Mouse (Mus musculus) liver, postnatal 0 days (tissue): Measurements from ENCODE around the gene Fbxo3. TPM values are rescaled to one million over a fixed set of nuclear protein-coding genes. Genes with fewer than 3 reads are reported as not detected.
A peak's percentile ranks its signal among the peaks of the same experiment; 100 is the strongest.
"Not testable (repeated sequence)": the region's sequence is repeated elsewhere in the genome, so short reads cannot be mapped to it uniquely, and the experiment has no call there.

Experiments used
- ATAC-seq: fragments of 200-750 bp; cut with Nextera tagmentation; 2 replicates; pipeline ENCODE4 v1.8.0; 2017; ENCODE audit warnings: mild to moderate bottlenecking, moderate library complexity
- DNase-seq: peaks from one replicate; pipeline ENCODE4 v3.0.0-alpha.2; 2016
- H3K27ac ChIP-seq: fragments of 300-500 bp; sonication (generic); 2 replicates; pipeline ENCODE4 v1.5.1; 2014; ENCODE audit warnings: antibody characterized with exemption, moderate library complexity, mild to moderate bottlenecking, low read depth
- H3K27me3 ChIP-seq: fragments of 300-500 bp; sonication (generic); 2 replicates; pipeline ENCODE4 v1.6.1; 2014; ENCODE audit warnings: low read length, control low read depth, mixed read lengths; ENCODE audit not compliant: insufficient read depth
- H3K36me3 ChIP-seq: fragments of 300-500 bp; sonication (generic); replicated peaks from 2 replicates; pipeline ENCODE4 v1.6.1; 2014; ENCODE audit warnings: mild to moderate bottlenecking, control low read depth, low read length, moderate library complexity, mixed read lengths; ENCODE audit not compliant: insufficient read depth
- H3K4me1 ChIP-seq: fragments of 300-500 bp; sonication (generic); 2 replicates; pipeline ENCODE4 v1.6.1; 2014; ENCODE audit warnings: antibody characterized with exemption, mild to moderate bottlenecking, control low read depth; ENCODE audit not compliant: insufficient read depth
- H3K4me2 ChIP-seq: fragments of 300-500 bp; sonication (generic); 2 replicates; pipeline ENCODE4 v1.6.1; 2014; ENCODE audit warnings: low read depth, mild to moderate bottlenecking, low read length, moderate library complexity, mixed read lengths
- H3K4me3 ChIP-seq: fragments of 300-500 bp; sonication (generic); 2 replicates; pipeline ENCODE4 v1.5.1; 2014; ENCODE audit warnings: low read depth, low read length
- H3K9ac ChIP-seq: fragments of 300-500 bp; sonication (generic); replicated peaks from 2 replicates; pipeline ENCODE4 v1.6.1; 2014; ENCODE audit warnings: mild to moderate bottlenecking, moderate library complexity
- H3K9me3 ChIP-seq: fragments of 300-500 bp; sonication (generic); 2 replicates; pipeline ENCODE4 v1.6.1; 2016; ENCODE audit warnings: mild to moderate bottlenecking, control low read depth, low read length, mixed read lengths
- CTCF ChIP-seq: sonication (generic); IDR thresholded peaks from 2 replicates; pipeline ENCODE4 v1.5.1; 2016; ENCODE audit warnings: antibody characterized with exemption, low read depth
- EP300 ChIP-seq: IDR thresholded peaks from 2 replicates; pipeline ENCODE4 v1.6.1; 2016; ENCODE audit warnings: antibody characterized with exemption, low read depth, mild to moderate bottlenecking
- WGBS: fragments of 180-500 bp; shearing (Covaris S2); extraction: QIAGEN DNeasy Blood & Tissue Kit; methylation state at CpG from one replicate; pipeline ENCODE4 v1.1.7; 2014; ENCODE audit not compliant: insufficient replicate concordance; 5-methylcytosine and 5-hydroxymethylcytosine counted together
- polyA plus RNA-seq: library from polyadenylated mRNA; unstranded; fragments of >200 nt; fragmentation: Nextera tagmentation; extraction: Ambion mirVana; gene quantifications from 2 replicates; pipeline ENCODE4 v1.2.1, GENCODE M21; 2015

The Fbxo3 gene
- polyA plus RNA-seq, 1 experiment from 2014 or later: 41.9 TPM

DNA sequence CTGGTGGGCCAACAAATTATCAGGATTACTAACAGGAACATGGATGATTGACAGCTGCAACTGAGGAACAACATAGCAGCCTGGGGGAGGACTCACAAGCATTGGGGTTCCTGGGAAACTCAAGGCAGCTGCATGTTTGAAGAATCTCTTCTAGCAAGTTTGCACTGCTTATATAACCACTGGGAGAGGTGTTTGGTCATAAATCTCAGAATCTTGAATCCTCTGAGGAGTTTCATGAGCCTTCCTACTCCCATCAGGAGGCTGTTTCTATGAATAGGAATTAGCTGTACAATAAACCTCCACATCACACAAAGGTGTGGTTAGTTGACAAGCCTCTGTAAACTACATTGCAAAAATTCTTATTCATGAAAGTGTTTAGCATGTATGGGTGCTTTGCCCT lies 35.1 kb downstream of the Fbxo3 start:
- Histone ChIP-seq H3K4me1 (peaks cover 8% of the 10 kb centered on the region; the same call in 1 of the 2 replicates), H3K36me3 (peaks cover 36% of the 10 kb centered on the region), H3K27ac (no peak overlapping the region), H3K4me2 (no peak overlapping the region), H3K9me3 (no peaks in the 10 kb centered on the region), H3K4me3 (no peak overlapping the region), H3K27me3 (no peaks in the 10 kb centered on the region), H3K9ac (no peak overlapping the region)
- DNase-seq: no peak
- no peak for ATAC-seq
- TF ChIP-seq CTCF (no peak), EP300 (no peak)

DNA sequence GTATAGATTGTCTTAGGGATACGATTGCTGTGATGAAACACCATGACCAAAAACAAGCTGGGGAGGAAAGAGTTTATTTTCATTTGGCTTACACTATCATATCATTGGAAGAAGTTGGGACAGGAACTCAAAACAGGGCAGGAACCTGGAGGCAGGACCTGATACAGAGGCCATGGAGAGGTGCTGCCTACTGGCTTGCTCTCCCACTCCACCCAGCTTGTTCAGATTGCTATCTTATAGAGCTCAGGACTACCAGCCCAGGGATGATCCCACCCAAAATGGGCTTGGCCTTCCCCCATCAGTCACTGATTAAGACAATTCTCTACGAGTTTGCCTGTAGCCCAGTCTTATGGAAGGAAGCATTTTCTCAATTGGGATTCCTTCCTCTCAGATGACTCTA lies 36.6 kb downstream of the Fbxo3 start:
- no peak overlapping the region for H3K9ac ChIP-seq
- ATAC-seq (no peak), DNase-seq (no peak)
- no peaks in the 10 kb centered on the region for H3K27me3 ChIP-seq
- peaks cover 10% of the 10 kb centered on the region for H3K4me1 ChIP-seq
- TF ChIP-seq CTCF (no peak), EP300 (no peak)
- H3K27ac ChIP-seq: no peak overlapping the region
- no peak overlapping the region for H3K4me2 ChIP-seq
- H3K36me3 ChIP-seq: peaks cover 25% of the 10 kb centered on the region
- H3K9me3 ChIP-seq: no peaks in the 10 kb centered on the region
- WGBS: 65% methylated on average over 2 of the region's 2 CpGs
- H3K4me3 ChIP-seq: no peak overlapping the region

DNA sequence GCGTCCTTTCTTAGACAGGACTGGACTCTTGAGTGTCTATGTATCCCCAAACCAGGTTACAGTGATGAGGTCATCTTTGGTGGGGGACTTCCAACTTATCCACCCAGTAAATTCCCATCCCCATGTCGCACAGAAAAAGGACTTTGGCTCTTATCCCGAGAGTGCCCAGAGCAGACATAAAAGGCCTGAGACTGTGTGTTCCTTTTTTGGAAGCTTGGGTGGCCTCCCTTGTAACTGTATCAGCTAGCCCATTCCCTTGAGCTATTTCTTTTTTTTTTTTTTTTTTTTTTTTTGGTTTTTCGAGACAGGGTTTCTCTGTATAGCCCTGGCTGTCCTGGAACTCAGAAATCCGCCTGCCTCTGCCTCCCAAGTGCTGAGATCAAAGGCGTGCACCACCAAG lies 38.0 kb downstream of the Fbxo3 start, which contains the start of gene Gm10912:
TSS of gene Gm10912 (plus strand) at position 301 of the 400 bp plus-strand sequence.
- H3K27ac ChIP-seq: not testable (repeated sequence)

DNA sequence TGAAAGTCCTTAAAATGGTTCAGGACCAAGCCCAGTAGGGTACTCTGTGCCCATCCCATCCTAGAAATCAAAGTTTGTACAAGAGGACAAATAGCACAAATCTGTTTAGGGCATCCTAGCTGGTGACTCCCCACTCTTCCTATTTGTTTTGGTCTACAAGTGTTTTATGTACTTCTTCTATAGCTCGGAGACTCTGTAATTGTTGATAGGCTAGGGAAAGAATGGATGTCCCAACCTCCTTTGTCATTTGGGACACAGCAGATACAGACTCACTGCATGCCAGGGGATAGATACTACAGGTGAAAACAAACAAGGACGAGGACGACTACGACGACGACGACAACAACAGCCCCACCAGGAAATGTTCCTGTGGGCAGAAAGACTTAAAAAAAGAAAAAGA lies 40.9 kb downstream of the Fbxo3 start, which contains the start of gene Gm10799:
TSS of gene Gm10799 (minus strand) at position 101 of the 400 bp plus-strand sequence.
- DNase-seq, H3K27ac ChIP-seq, H3K4me3 ChIP-seq, H3K27me3 ChIP-seq, H3K9ac ChIP-seq, H3K36me3 ChIP-seq, H3K9me3 ChIP-seq, ATAC-seq: not testable (repeated sequence)
- 42% methylated on average over 7 of the region's 7 CpGs for WGBS
- H3K4me1 ChIP-seq: peaks cover 21% of the 10 kb centered on the region
- H3K4me2 ChIP-seq: peak within 1 kb of the TSS; percentile 80; the same call in 1 of the 2 replicates

More for the DNA sequence above, 38.0 kb downstream of the Fbxo3 start, which contains the start of gene Gm10912:
- not testable (repeated sequence) for DNase-seq, H3K4me3 ChIP-seq, ATAC-seq, H3K9me3 ChIP-seq, H3K9ac ChIP-seq, H3K27me3 ChIP-seq, H3K4me2 ChIP-seq
- Histone ChIP-seq H3K36me3 (peaks cover 15% of the 10 kb centered on the region), H3K4me1 (peaks cover 21% of the 10 kb centered on the region)
- WGBS: 89% methylated on average over 5 of the region's 6 CpGs

DNA sequence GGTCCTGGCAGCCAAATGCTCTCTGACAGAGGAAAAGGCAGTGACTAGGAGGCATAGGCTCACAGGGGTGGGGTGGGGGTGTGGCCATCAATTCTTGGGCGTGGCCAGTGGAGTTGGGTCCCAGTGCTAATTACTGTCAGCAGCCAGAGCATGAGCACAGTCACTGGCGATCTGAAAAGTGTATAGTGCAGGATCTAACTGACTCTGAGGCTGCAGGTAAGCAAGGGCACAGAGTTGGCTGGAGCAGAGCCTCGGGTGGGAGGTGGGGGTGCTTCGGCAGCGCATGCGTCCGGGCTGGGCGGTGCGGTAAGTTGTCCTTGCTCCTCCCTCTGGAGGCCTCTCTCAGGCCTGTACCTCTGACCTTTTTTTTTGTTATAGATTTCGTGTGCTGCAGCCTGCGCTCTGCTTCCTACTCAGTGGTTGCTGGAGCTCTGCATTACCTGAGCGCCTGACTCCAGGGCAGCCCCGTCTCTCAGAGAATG lies 42.2 kb downstream of the Fbxo3 start, which contains the start of gene Cd59b:
TSS of gene Cd59b (plus strand) at position 146 of the 482 bp plus-strand sequence.
- 8% methylated on average over 13 of the region's 13 CpGs for WGBS
- Histone ChIP-seq H3K27ac (peak within 1 kb of the TSS; percentile 57), H3K9me3 (no peaks in the 10 kb centered on the region), H3K4me1 (peaks cover 16% of the 10 kb centered on the region), H3K4me3 (peak within 1 kb of the TSS; percentile 56), H3K9ac (peak within 1 kb of the TSS; percentile 51), H3K27me3 (no peaks in the 10 kb centered on the region), H3K4me2 (peak within 1 kb of the TSS; percentile 80), H3K36me3 (no peaks in the 10 kb centered on the region)
- ATAC-seq (peak; percentile 97), DNase-seq (peak; percentile 91)
- TF ChIP-seq CTCF (no peak), EP300 (no peak)

DNA sequence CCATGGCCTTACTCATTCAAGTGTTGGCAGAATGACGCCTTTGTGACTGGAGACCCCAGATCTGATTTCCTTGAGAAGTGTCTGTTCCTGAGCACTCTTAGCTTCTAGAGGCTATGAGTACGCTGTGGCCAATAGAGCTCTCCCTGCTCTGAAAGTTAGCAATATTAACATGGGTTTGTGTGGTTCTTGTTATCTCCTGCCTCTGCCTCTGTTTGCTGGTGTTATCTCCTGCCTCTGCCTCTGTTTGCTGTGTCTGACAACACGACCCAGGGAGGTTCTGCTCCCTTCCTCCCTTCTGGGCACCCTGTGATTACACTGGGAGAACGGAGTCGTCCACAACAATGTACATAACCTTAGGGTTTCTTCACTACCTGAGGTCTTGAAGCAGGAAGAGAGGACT lies 50.8 kb downstream of the Fbxo3 start:
- not testable (repeated sequence) for H3K9ac ChIP-seq
- peak overlapping the region; percentile 4; the same call in 1 of the 2 replicates for H3K4me2 ChIP-seq

DNA sequence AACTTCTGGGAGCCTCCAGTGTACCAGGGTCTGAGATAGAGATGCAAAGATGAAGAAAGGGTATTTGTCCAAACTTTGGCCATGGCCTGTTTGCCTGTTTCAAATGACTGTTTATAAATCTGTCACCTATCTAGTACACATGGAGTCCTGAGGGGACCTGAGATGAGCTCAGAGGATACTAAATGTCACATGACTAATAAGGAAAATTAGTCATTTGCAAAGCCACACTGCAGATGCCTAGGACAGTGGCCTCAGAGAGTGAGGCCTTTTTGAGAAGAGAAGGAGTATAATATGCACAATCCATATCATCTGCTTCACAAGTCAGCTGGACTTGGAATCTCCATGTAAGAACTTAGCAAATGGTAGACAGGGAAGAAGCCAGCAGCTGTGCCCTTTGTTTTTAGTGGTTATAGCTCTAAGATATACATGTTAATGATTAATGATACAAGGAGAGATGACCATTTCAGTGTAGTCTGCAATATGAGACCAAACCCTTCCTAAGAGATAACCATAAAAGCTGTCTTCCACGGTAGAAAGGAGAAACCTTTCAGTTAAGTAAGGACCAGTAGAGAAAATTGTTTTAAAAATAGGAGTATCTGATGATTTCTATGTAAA lies 54.0 kb downstream of the Fbxo3 start:
- whole genome bisulfite sequencing: no CpG with 5 or more reads among the region's 1 CpGs
- peak; percentile 22 for ATAC-seq
- H3K9me3 ChIP-seq, H3K4me1 ChIP-seq, H3K4me3 ChIP-seq, H3K36me3 ChIP-seq, H3K4me2 ChIP-seq, DNase-seq, H3K9ac ChIP-seq, H3K27me3 ChIP-seq, H3K27ac ChIP-seq: not testable (repeated sequence)

More for the DNA sequence above, 50.8 kb downstream of the Fbxo3 start:
- DNase-seq (peak; percentile 14), ATAC-seq (peak; percentile 93)
- peak; percentile 87 for TF ChIP-seq EP300
- not testable (repeated sequence) for H3K36me3 ChIP-seq, H3K27me3 ChIP-seq, H3K9me3 ChIP-seq, H3K4me1 ChIP-seq, H3K4me3 ChIP-seq
- WGBS: 24% methylated on average over 5 of the region's 5 CpGs
- peak overlapping the region; percentile 45; the same call in 1 of the 2 replicates for H3K27ac ChIP-seq
